13 mouse cellular contexts compared by ENCODE assay signal in genomic region chr9:84673327-84673726, GRCm38 (mm10).
DNase-seq lines count a peak whose midpoint lies in the region.
"Had no signal": no experiment of that assay in that cellular context is flagged by ENCODE, and none has a peak within 500 bp of the region (broad histone marks: within the 10 kb centered on the region; RNA-seq: fewer than 3 reads in every experiment).

No protein-coding gene starts in this region.

- DNase-seq in embryo, embryonic 11 days, result peak; percentile 19
- DNase-seq in embryo, embryonic 10 days (ENCODE audit: low spot score), result no peak
- peak; percentile 19 for DNase-seq in kidney, postnatal 14 days
- DNase-seq in kidney, postnatal 25 days, result no peak
- DNase-seq in 3T3-L1 (ENCODE audit: low read depth, low spot score), result peak; percentile 48
- DNase-seq in fat pad, adult 2 months (ENCODE audit: extremely low read depth, low read depth, low spot score), result peak; percentile 11
- no peak for DNase-seq in gastrocnemius, adult 18-20 months (ENCODE audit: low spot score)
- DNase-seq: adrenal gland, postnatal 36 days; cerebellum, adult 9-10 months; gastrocnemius, postnatal 14 days; lung, embryonic 14.5 days; right cerebral cortex, postnatal 25 days; thymus, postnatal 14 days had no signal

Comparison
In these comparisons a context has a peak if more than half of its experiments do, and no peak if none do; other contexts are left out.
1. DNase-seq: peak in embryo, embryonic 11 days (single experiment), kidney, postnatal 14 days (single experiment), 3T3-L1 (single experiment) and fat pad, adult 2 months (single experiment); none in embryo, embryonic 10 days (single experiment), kidney, postnatal 25 days (0 of 2) and gastrocnemius, adult 18-20 months (single experiment).